Mouse (Mus musculus) embryonic fibroblast, embryonic 13.5 days (primary cell): ENCODE results near the gene Gm20388.

Source experiments
- CTCF ChIP-seq: IDR thresholded peaks from 2 replicates; pipeline ENCODE4 v1.5.1; 2011; ENCODE audit warnings: mild to moderate bottlenecking, control low read depth, low read length, moderate library complexity, borderline replicate concordance; ENCODE audit not compliant: insufficient read depth
- POLR2A ChIP-seq: IDR thresholded peaks from 2 replicates; pipeline ENCODE4 v1.6.1; 2011; ENCODE audit warnings: low read depth, mild to moderate bottlenecking, control low read depth, low read length, moderate library complexity

GRCm38 (mm10) chr8:121602860-121603259 is 1692.2 kb downstream of the Gm20388 start:
- TF ChIP-seq CTCF (peak; percentile 87), POLR2A (no peak)
